Mouse (Mus musculus) lung, postnatal 25 days (tissue): ENCODE measurements at regions not wholly inside any gene's neighbourhood (a gene's known extent, or its start where the extent isn't known, plus 50 kb on each side); places are given as distances from the start of the nearest gene placed in this dataset.

Experiments used
- DNase-seq: peaks from one replicate; pipeline ENCODE4 v3.0.0; 2022; ENCODE audit warnings: low spot score

DNA sequence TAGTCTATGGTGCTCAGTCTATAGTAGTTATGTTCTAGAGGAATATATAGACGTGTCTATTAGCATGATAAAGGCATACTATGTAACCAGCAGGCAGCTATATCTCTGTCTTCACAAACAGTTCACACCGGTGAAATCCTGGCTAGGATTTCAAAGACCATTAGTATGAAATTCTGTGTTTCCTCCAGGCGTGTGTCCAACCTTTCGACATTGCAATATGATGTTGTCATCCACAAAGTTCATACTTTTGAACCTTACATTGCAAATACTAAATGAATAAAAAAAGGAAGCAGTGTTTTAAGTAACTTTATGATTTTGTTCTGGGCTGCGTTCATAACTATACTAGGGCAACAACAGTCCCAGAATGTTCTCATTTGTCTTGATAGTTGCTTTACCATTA lies 95.2 kb upstream of the Cpeb2 start:
- no peak for DNase-seq

DNA sequence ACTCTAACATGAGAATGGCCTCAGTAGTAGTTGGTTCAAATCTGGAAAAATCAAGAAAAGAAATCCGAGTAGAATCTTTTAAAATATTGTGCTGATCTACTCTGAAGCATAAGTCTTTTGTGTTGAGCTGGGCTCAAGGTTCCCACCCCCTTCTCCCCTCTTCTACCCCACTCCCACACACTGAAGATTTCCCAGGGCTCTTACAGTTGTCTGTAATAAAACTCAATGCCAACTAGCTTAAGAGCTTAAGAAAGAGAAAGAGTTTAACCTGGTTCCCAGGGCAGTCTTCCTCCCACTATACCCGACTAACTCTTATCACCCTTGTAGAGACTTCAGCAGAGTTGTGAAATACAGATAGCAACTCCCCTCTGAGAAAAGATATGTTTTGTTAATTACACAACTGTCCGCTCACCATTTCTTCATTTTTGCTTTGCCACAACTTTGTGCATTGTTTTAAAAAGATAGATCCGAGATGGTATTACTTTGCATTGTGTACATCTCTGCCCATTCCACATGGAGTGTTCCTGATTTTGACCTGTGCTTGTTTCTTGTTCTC lies 94.0 kb upstream of the Cpeb2 start:
- DNase-seq, result no peak

GRCm38 (mm10) chr5:43139813-43140212 lies 93.2 kb upstream of the Cpeb2 start:
- DNase-seq, result no peak

- no peak for DNase-seq
These were observed 87.0 kb upstream of the Cpeb2 start for GRCm38 (mm10) chr5:43145939-43146338.

- no peak for DNase-seq
These were observed 86.0 kb upstream of the Cpeb2 start for GRCm38 (mm10) chr5:43146928-43147327.

DNA sequence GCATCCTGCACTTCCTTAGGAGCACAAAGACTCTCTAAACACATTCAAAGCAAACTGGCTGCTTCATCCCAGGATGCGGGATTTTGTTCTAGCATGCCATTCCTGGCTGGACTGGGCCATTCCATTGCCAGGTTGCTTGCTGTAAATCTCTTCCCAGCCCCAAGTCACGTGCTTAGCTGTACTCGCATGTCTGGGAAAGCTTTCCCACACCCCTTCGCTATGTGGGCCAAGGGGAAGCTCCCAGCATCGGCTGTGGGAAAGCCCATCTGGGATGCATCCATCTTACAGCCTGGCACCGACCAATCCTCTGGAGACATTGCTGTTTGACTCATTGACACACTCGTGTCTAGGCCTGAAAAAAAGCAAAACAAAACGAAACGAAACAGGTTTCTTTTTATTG lies 84.5 kb upstream of the Cpeb2 start:
- no peak for DNase-seq

GRCm38 (mm10) chr5:43149559-43149958 lies 83.4 kb upstream of the Cpeb2 start:
- DNase-seq, result no peak

- peak; percentile 12 for DNase-seq
These were observed 81.7 kb upstream of the Cpeb2 start for GRCm38 (mm10) chr5:43151099-43151774.

- no peak for DNase-seq
These were observed 80.8 kb upstream of the Cpeb2 start for GRCm38 (mm10) chr5:43152119-43152611.

DNA sequence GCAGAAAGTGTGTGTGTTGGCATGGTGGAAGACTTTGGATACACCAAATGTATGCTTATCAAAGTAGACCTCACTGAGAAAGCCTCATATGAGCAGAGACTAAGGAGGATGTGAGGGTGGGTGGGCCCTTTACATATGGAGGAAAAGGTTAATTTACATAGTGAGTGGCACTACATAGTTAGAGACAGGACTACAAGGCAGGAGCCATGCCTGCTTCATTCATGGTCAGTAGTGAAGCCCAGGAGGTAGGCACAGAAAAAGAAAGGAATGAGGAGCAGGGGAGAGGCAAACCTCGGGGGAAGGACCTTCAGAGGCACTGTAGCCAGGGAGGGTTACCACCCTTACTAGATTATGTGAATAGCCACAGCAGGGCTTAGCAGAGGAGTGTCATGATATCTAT lies 80.1 kb upstream of the Cpeb2 start:
- DNase-seq, result no peak

DNA sequence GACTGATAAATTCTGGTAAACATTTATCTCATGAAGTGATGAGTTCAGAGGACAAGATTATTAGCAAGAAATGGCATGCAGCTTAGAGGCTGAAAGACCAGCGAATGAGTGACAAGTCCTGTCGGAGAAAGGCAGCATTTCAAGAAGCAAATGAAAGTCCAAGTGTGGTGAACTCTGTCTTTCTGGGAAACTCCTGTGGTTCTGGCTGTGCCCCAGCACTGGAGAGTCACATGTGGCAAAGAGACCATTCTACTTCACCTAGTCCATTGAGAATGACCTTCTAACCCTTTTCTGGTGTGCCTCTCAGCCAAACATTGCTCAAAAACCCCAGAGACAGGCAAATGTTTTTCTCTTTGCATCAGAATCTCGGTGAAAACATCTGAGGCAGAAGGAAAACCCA lies 76.2 kb upstream of the Cpeb2 start:
- no peak for DNase-seq

DNA sequence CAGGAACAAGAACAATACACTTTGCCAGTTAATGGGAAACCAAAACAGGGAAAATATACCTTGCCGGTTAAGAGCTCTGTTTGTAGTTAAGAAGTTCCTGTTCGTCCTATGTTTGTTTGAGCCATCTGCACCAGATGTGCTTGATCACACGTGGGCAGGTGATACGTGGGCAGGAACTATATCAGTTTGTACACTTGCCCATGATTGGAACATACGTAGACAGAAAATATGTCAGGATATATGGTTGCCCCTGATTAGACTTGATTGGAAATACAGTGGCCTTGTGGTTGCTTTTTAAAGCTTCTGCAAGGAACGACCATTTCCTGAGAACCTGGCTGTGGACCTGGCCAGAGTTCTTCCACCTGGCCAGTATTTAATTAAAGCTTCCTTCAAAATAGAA lies 72.8 kb upstream of the Cpeb2 start:
- DNase-seq, result no peak

DNA sequence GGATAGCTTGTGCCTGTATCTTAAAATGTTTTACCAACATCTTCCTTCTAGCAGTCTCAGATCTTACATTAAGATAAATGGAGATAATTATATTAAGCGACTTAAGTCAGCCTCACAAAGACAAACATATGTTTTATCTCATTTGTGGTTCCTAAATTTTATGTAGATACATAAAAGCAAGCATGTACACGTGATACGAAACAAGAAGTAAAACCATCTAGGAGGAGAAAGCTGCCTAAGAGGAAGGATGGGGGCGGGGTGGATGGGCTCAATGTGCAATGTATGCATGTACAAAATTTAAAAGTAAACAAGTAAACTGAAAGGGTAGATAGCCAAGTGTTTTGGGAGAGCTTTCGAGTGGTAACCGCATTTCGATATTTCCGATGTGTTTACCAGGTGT lies 51.5 kb upstream of the Cpeb2 start:
- no peak for DNase-seq
